Mouse (Mus musculus) MEL (cell line): ENCODE results near the gene Farsa. TPM values are rescaled to one million over a fixed set of nuclear protein-coding genes. Genes with fewer than 3 reads are reported as not detected.

Source experiments
- DNase-seq: peaks from one replicate; pipeline ENCODE4 v3.0.0; 2011; ENCODE audit warnings: low read depth, low spot score
- H3K27ac ChIP-seq: 2 replicates; pipeline ENCODE4 v1.5.1; 2012; ENCODE audit warnings: low read depth, mild to moderate bottlenecking, control low read depth, low read length, moderate library complexity; ENCODE audit not compliant: control insufficient read depth
- H3K27me3 ChIP-seq, 2 experiments: fragments of 150-350 bp in 1 of 2; sonication (generic) in 1 of 2; 2 replicates each; pipeline ENCODE4 v1.6.1; 2012; ENCODE audit warnings: low read length in 2 of 2, mild to moderate bottlenecking in 2 of 2, improper control_type of control experiment in 1 of 2, moderate library complexity in 1 of 2; ENCODE audit not compliant: insufficient read depth in 2 of 2, control insufficient read depth in 1 of 2
- H3K36me3 ChIP-seq, 2 experiments: 2 replicates each; pipeline ENCODE4 v1.6.1; 2012 to 2014; ENCODE audit warnings: low read length in 2 of 2, improper control_type of control experiment in 1 of 2, inconsistent platforms in 1 of 2, mild to moderate bottlenecking in 1 of 2; ENCODE audit not compliant: insufficient read depth in 2 of 2, control insufficient read depth in 1 of 2
- H3K4me1 ChIP-seq, 2 experiments: fragments of 150-350 bp in 1 of 2; sonication (generic) in 1 of 2; 2 replicates each; pipeline ENCODE4 v1.6.1; 2012; ENCODE audit warnings: low read length in 2 of 2, improper control_type of control experiment in 1 of 2, mild to moderate bottlenecking in 1 of 2; ENCODE audit not compliant: insufficient read depth in 2 of 2, control insufficient read depth in 1 of 2
- H3K4me3 ChIP-seq, 2 experiments: fragments of 150-350 bp in 1 of 2; sonication (generic) in 1 of 2; 2 replicates each; pipeline ENCODE4 v1.5.1; 2012; ENCODE audit warnings: low read depth in 2 of 2, low read length in 2 of 2, mild to moderate bottlenecking in 2 of 2, moderate library complexity in 2 of 2, control low read depth in 1 of 2, improper control_type of control experiment in 1 of 2; ENCODE audit not compliant: control insufficient read depth in 1 of 2, insufficient read depth in 1 of 2
- H3K79me2 ChIP-seq: 2 replicates; pipeline ENCODE4 v1.6.1; 2012; ENCODE audit warnings: mild to moderate bottlenecking, low read length, moderate library complexity; ENCODE audit not compliant: control insufficient read depth, poor library complexity, insufficient read depth
- H3K9ac ChIP-seq: 2 replicates; pipeline ENCODE4 v1.6.1; 2012; ENCODE audit warnings: low read depth, mild to moderate bottlenecking, control low read depth, low read length, moderate library complexity; ENCODE audit not compliant: control insufficient read depth, poor library complexity, severe bottlenecking
- H3K9me3 ChIP-seq: fragments of 150-350 bp; sonication (generic); replicated peaks from 2 replicates; pipeline ENCODE4 v1.6.1; 2012; ENCODE audit warnings: mild to moderate bottlenecking, low read length, improper control_type of control experiment, moderate library complexity; ENCODE audit not compliant: insufficient read depth
- BHLHE40 ChIP-seq: IDR thresholded peaks from 2 replicates; pipeline ENCODE4 v1.6.1; 2012; ENCODE audit warnings: low read depth, mild to moderate bottlenecking, inconsistent platforms, low read length, improper control_type of control experiment, borderline replicate concordance
- CHD2 ChIP-seq: IDR thresholded peaks from 2 replicates; pipeline ENCODE4 v1.6.1; 2011; ENCODE audit warnings: low read length, improper control_type of control experiment
- CTCF ChIP-seq, 3 experiments: IDR thresholded peaks in 2 of 3; conservative IDR thresholded peaks in 1 of 3; 2 replicates each; pipeline ENCODE4 v1.5.1; 2011 to 2012; ENCODE audit warnings: low read length in 3 of 3, low read depth in 2 of 3, mild to moderate bottlenecking in 2 of 3, improper control_type of control experiment in 1 of 3, inconsistent platforms in 1 of 3, mixed read lengths in 1 of 3, moderate library complexity in 1 of 3; ENCODE audit not compliant: control insufficient read depth in 1 of 3, insufficient read depth in 1 of 3, poor library complexity in 1 of 3, severe bottlenecking in 1 of 3
- ETS1 ChIP-seq: IDR thresholded peaks from 2 replicates; pipeline ENCODE4 v1.6.1; 2012; ENCODE audit warnings: low read depth, mild to moderate bottlenecking, inconsistent platforms, low read length, improper control_type of control experiment, moderate library complexity
- MAZ ChIP-seq: IDR thresholded peaks from 2 replicates; pipeline ENCODE4 v1.6.1; 2012; ENCODE audit warnings: low read depth, mild to moderate bottlenecking, inconsistent platforms, low read length, improper control_type of control experiment
- MYB ChIP-seq: IDR thresholded peaks from 2 replicates; pipeline ENCODE4 v1.6.1; 2011; ENCODE audit warnings: mild to moderate bottlenecking, low read depth, low read length, improper control_type of control experiment
- NELFE ChIP-seq: IDR thresholded peaks from 2 replicates; pipeline ENCODE4 v1.6.1; 2011; ENCODE audit warnings: low read depth, low read length, improper control_type of control experiment
- POLR2A ChIP-seq, 2 experiments: IDR thresholded peaks; 2 replicates each; pipeline ENCODE4 v1.6.1; 2011 to 2012; ENCODE audit warnings: low read length in 2 of 2, mild to moderate bottlenecking in 2 of 2, control low read depth in 1 of 2, improper control_type of control experiment in 1 of 2, low read depth in 1 of 2, moderate library complexity in 1 of 2; ENCODE audit not compliant: control insufficient read depth in 1 of 2, insufficient read depth in 1 of 2, poor library complexity in 1 of 2
- POLR2AphosphoS5 ChIP-seq: IDR thresholded peaks from 2 replicates; pipeline ENCODE4 v1.6.1; 2012; ENCODE audit warnings: low read depth, borderline replicate concordance, mild to moderate bottlenecking, inconsistent platforms, low read length, moderate library complexity, mixed read lengths
- RAD21 ChIP-seq: IDR thresholded peaks from 2 replicates; pipeline ENCODE4 v1.6.1; 2011; ENCODE audit warnings: mild to moderate bottlenecking, low read depth, low read length, improper control_type of control experiment
- SIN3A ChIP-seq: IDR thresholded peaks from 2 replicates; pipeline ENCODE4 v1.6.1; 2012; ENCODE audit warnings: low read length, improper control_type of control experiment, inconsistent platforms
- SMC3 ChIP-seq: IDR thresholded peaks from 2 replicates; pipeline ENCODE4 v1.6.1; 2011; ENCODE audit warnings: low read depth, low read length, improper control_type of control experiment
- TBP ChIP-seq: IDR thresholded peaks from 2 replicates; pipeline ENCODE4 v1.8.0; 2011; ENCODE audit warnings: low read depth, low read length, improper control_type of control experiment
- TCF12 ChIP-seq: IDR thresholded peaks from 2 replicates; pipeline ENCODE4 v1.6.1; 2014; ENCODE audit warnings: low read depth, mild to moderate bottlenecking, inconsistent platforms, low read length, improper control_type of control experiment, moderate library complexity
- ZC3H11A ChIP-seq: IDR thresholded peaks from 2 replicates; pipeline ENCODE4 v1.6.1; 2012; ENCODE audit warnings: low read depth, mild to moderate bottlenecking, inconsistent platforms, low read length, improper control_type of control experiment
- ZMIZ1 ChIP-seq: IDR thresholded peaks from 2 replicates; pipeline ENCODE4 v1.6.1; 2012; ENCODE audit warnings: low read depth, mild to moderate bottlenecking, inconsistent platforms, low read length, improper control_type of control experiment, moderate library complexity
- ZNF384 ChIP-seq: IDR thresholded peaks from 2 replicates; pipeline ENCODE4 v1.6.1; 2012; ENCODE audit warnings: low read depth, mild to moderate bottlenecking, inconsistent platforms, low read length, improper control_type of control experiment
- polyA plus RNA-seq, 2 experiments: library from polyadenylated mRNA; stranded (reverse) in 1 of 2; unstranded in 1 of 2; fragments of >175 nt in 1 of 2; fragments of >200 nt in 1 of 2; gene quantifications; 2 replicates each; pipeline versions ENCODE4 v1.2.1 to v1.2.4; 2012; ENCODE audit warnings: low replicate concordance in 2 of 2, low read depth in 1 of 2; ENCODE audit not compliant: insufficient read length in 2 of 2, insufficient read depth in 1 of 2, missing spikeins in 1 of 2
- total RNA-seq: library from RNA; depleted of rRNA; stranded (reverse); fragments of 300-350 nt; gene quantifications from 2 replicates; pipeline ENCODE4 v1.2.3, GENCODE M21; 2012

Farsa gene
- total and polyA plus RNA-seq, 3 experiments = 152 to 295 (median 245) TPM

- no peak for TF ChIP-seq TBP
Observed at GRCm38 (mm10) chr8:84810896-84811295, 45.9 kb upstream of the Farsa start (continued).

GRCm38 (mm10) chr8:84811303-84811702 is 45.5 kb upstream of the Farsa start:
- Histone ChIP-seq H3K4me3 (peak overlapping the region; percentile 53 to 56), H3K27me3 (no peaks in the 10 kb centered on the region), H3K9me3 (no peaks in the 10 kb centered on the region), H3K4me1 (peaks cover 0 to 10% of the 10 kb centered on the region in 2 experiments; a peak in 3 of 4 replicates)
- TF ChIP-seq SMC3 = no peak
- TF ChIP-seq CTCF (IDR thresholded peaks at IDR 0.05 in 2 of 3, conservative IDR thresholded peaks at IDR 0.05 in 1 of 3; ENCODE audit: control insufficient read depth in 1 of 3, insufficient read depth in 1 of 3, low read depth in 2 of 3, low read length in 3 of 3, poor library complexity in 1 of 3, severe bottlenecking in 1 of 3) = no peak
- no peak for TF ChIP-seq ETS1
- no peak for TF ChIP-seq POLR2A (IDR thresholded peaks at IDR 0.05; ENCODE audit: control insufficient read depth in 1 of 2, insufficient read depth in 1 of 2, low read depth in 1 of 2, low read length in 2 of 2, poor library complexity in 1 of 2)
- TF ChIP-seq ZNF384 = no peak
- no peak for TF ChIP-seq MYB
- no peak for TF ChIP-seq CHD2
- TF ChIP-seq BHLHE40 = no peak
- TF ChIP-seq, all 39 proteins: peak for 0
- Histone ChIP-seq H3K27ac (no peak overlapping the region), H3K36me3 (peaks cover 0 to 5% of the 10 kb centered on the region in 2 experiments; a peak in 1 of 4 replicates), H3K79me2 (no peaks in the 10 kb centered on the region), H3K9ac (peak overlapping the region; percentile 20)
- DNase-seq = no peak

GRCm38 (mm10) chr8:84813059-84813458 is 43.7 kb upstream of the Farsa start:
- no peaks in the 10 kb centered on the region for H3K27me3 ChIP-seq
- no peak overlapping the region for H3K27ac ChIP-seq
- H3K36me3 ChIP-seq = peaks cover 0 to 2% of the 10 kb centered on the region in 2 experiments; a peak in 1 of 4 replicates
- DNase-seq = peak; percentile 81
- H3K4me3 ChIP-seq = no peak overlapping the region
- H3K9me3 ChIP-seq = no peaks in the 10 kb centered on the region
- TF ChIP-seq SMC3 (peak; percentile 96), TCF12 (no peak), ZC3H11A (peak; percentile 92), CHD2 (no peak), SIN3A (peak; percentile 44; the same call in 1 of the 2 replicates), CTCF (IDR thresholded peaks at IDR 0.05 in 2 of 3, conservative IDR thresholded peaks at IDR 0.05 in 1 of 3; ENCODE audit: control insufficient read depth in 1 of 3, insufficient read depth in 1 of 3, low read depth in 2 of 3, low read length in 3 of 3, poor library complexity in 1 of 3, severe bottlenecking in 1 of 3) (peak; percentile 73 to 90 (median 90)), ZNF384 (no peak), MAZ (0 out of 2 replicates have a peak, but pooled peaks have one; percentile 49), NELFE (no peak), POLR2AphosphoS5 (no peak), RAD21 (peak; percentile 97), ZMIZ1 (no peak)
- TF ChIP-seq, all 39 proteins: peak for 6
- Histone ChIP-seq H3K4me1 (peaks cover 0 to 5% of the 10 kb centered on the region in 2 experiments; a peak in 3 of 4 replicates), H3K9ac (no peak overlapping the region), H3K79me2 (no peaks in the 10 kb centered on the region)
